Mouse (Mus musculus) CD4-positive helper T cell, adult 2 months (primary cell): ENCODE measurements around the gene Slc35e3.
"Not testable (repeated sequence)": the region's sequence is repeated elsewhere in the genome, so short reads cannot be mapped to it uniquely, and the experiment has no call there.

Experiments used
- DNase-seq: peaks from one replicate; pipeline ENCODE4 v3.0.0-alpha.2; 2012; ENCODE audit warnings: low read depth, missing footprints, low spot score

Gene Slc35e3

DNA sequence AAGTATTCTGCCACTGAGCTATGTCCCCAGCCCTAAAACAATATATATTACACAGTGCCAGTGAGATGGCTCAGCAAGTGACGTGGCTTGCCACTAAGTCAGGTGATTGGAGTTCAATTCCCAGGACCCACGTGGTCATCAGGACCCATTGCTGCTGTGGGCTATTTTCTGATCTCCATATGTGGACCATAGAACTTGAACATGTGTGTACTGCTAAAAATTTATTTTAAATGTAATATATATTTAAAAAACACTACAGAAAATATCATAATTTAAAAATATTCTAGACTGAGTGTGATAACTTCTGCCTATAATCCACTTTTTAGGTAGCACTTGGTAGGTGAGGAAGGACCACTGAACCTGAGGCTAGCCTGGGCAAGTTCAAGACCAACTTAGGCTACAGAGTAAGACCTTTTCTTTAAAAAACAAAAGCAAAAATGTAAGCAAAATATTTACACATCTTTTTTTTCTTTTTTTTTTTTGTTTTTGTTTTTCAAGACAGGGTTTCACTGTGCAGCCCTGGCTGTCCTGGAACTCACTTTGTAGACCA is 16.2 kb upstream of the Slc35e3 start:
- DNase-seq: no peak

- no peak for DNase-seq
These were observed 15.4 kb upstream of the Slc35e3 start for GRCm38 (mm10) chr10:117761551-117761950.

- no peak for DNase-seq
These were observed 14.7 kb upstream of the Slc35e3 start for GRCm38 (mm10) chr10:117760831-117761335.

GRCm38 (mm10) chr10:117759844-117760630 is 13.9 kb upstream of the Slc35e3 start:
- DNase-seq: no peak

GRCm38 (mm10) chr10:117758749-117759727 is 12.9 kb upstream of the Slc35e3 start:
- no peak for DNase-seq

DNA sequence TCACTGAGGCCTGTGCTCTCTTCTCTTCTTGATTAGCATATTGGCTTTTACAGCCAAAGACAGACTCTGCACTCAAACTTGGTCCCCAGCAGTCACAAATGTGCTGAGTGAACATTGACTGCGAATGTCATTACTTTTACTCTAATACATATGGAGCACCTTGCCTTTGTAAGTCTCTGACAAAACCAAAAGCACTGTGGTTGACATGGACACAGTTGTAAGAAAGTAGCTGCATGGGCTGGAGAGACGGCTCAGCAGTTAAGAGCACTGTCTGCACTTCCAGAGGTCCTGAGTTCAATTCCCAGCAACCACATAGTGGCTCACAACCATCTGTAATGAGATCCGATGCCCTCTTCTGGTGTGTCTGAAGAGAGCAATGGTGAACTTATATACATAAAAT is 12.2 kb upstream of the Slc35e3 start:
- DNase-seq: not testable (repeated sequence)

DNA sequence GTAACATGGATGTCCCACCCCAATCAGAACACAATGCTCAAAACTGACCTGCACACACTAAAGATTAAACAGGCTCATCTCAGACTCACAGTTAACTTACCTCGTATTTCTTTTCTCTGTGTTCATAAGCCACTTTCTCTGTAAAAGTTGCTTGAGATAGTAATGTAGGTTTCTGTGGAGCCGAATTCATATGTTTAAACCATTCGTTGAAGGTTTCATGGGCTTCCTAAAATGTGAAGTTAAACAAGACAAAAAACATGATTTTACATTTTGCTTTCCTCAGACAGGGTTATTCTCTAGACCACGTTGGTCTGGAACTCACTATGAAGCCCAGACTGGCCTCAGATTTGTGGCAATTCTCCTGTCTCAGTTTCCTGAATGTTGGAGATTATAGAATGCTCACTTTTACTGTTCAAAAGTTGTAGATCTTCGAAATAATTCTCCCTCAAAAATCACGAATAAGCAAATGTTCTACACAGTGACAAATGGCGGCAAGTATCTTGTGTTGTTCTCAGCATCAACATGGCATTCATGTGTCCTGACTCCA is 11.7 kb upstream of the Slc35e3 start:
- DNase-seq: no peak

DNA sequence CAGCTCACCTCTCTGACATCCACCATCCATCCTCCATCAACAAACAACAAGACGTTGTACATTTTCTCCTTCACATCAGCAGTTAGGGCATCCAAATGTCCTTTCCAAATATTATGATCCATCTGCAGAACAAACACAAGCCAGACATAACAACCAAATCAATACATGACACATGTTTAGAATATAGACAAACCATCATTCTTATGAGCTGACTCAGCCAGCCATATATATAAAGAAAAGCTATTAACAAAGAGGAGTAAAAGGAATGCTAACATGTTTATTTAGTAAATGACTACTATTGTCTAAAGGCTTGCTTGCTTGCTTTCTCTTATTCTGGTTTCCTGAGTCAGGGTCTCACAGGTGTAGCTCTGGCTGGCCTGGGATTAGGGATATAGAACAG is 11.1 kb upstream of the Slc35e3 start:
- no peak for DNase-seq

DNA sequence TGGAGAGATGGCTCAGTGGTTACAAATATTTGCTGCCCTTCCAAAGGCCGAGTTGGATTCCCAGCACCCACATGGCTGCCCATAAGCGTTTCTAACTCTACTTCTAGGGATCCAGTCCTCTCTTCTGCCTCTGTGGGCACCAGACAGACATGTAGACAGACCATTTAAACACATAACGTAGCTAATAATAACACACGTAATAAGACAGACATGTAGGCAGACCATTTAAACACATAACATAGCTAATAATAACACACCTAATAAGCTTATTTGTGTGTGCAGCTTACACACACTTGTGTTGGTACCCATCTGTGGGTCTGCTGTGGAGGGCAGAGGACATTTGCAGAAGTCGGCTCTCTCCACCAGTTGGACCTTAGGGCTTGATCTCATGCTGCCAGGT is 10.6 kb upstream of the Slc35e3 start:
- DNase-seq: no peak

DNA sequence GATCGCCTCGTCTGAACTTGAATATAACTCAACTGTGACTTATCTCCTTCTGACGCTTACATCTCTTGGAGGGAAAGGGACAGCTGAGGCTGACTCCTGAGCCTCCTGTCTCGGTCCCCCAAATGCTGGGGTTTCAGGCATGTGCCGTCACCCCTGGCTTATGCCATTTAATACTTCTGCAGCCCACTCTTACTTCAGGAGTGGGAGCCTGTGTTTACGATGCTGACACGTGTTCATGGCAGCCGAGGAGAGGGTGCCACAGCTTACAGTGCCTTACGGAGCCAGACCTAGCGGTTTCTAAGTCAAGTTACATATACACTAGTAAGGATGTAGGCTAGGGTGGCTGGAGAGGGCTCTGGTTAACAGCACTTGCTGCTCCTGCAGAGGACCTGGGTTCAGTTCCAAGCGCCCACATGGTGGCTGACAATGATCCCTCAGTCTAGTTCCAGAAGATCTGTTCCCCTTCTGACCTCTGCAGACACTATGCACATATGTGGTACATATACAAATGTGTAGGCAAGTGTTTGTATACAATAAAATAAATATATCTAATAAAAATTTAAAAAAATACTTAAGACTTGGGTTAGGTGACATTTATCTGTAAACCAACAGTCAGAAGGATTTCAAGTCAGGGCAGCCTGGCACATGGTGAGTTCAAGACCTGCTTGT is 9.8 kb upstream of the Slc35e3 start:
- no peak for DNase-seq

GRCm38 (mm10) chr10:117755086-117755798 is 9.1 kb upstream of the Slc35e3 start:
- DNase-seq: peak; percentile 31

DNA sequence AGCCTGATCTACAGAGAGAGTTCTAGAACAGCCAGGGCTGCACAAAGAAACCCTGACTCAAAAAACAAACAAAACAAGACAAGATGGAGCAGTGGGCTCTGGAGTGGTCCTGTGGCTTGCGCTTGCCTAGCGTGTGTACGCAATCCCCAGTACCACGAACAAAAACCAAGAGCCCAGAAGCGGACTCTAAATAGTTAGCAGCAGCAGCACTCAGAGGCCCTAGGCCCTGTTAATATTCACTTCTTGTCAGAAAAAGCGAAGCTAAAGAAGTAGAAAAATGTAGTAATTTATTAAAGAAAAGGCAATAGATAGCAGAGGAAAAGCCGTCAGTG is 8.4 kb upstream of the Slc35e3 start:
- no peak for DNase-seq

- no peak for DNase-seq
These were observed 7.8 kb upstream of the Slc35e3 start for GRCm38 (mm10) chr10:117753711-117754608.

- DNase-seq: no peak
These were observed 6.9 kb upstream of the Slc35e3 start for GRCm38 (mm10) chr10:117752851-117753647.

DNA sequence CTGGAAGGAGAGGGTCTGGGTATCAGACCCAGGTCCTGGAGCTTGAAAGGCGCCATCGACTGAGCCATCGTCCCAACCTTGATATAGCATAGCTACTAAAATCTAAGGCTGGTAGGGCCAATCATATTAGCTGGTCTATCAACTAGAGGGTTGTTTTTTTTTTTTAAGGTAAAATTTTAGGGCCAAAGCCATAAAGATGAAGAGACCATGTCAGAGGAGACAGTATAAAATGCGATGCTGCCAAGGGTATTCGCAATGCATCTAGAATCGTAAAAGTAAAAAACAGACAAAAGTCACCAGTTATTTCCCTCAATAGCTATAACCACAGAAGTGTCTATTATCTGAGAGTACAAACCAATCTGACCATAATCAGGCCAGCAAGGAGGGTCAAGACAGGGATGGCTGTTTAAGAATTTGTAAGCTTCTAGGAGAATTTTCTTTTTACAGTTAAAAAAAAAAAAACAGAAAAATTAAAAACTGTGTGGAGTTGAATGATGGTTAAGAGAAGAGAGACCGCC is 6.2 kb upstream of the Slc35e3 start:
- no peak for DNase-seq

DNA sequence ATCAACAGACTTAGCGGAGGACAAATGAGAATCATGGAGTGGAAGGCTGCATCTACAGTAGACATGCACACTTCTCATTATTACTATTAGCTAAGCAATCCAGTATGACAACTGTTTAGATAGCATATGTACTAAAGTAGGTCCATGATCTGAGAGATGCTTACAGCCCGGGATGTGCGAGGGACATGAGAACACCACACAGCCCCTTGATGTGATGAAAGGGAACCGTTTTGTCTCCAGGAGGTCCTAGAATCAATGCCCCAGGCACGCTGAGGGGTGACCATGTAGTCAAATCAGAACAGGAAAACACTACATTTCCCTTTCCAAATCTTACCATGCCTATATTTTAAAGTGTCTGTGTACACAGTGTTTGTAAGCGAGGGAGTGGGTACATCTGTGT is 5.6 kb upstream of the Slc35e3 start:
- no peak for DNase-seq

DNA sequence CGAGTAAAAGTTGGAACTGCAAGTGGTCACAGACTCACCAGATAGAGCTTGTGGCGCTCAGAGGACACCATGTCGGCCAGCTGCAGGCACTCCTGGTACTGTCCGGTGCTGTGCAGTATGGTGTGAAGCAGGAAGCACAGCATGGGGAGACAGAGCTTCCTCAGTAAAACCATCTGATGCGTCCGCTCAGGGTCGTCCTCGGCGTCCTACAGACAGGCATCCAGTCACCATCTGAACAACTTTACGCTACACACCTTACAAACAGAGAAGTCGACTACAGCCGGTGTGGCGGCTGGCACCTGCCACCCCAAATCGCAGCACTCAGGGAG is 5.1 kb upstream of the Slc35e3 start:
- DNase-seq: no peak

DNA sequence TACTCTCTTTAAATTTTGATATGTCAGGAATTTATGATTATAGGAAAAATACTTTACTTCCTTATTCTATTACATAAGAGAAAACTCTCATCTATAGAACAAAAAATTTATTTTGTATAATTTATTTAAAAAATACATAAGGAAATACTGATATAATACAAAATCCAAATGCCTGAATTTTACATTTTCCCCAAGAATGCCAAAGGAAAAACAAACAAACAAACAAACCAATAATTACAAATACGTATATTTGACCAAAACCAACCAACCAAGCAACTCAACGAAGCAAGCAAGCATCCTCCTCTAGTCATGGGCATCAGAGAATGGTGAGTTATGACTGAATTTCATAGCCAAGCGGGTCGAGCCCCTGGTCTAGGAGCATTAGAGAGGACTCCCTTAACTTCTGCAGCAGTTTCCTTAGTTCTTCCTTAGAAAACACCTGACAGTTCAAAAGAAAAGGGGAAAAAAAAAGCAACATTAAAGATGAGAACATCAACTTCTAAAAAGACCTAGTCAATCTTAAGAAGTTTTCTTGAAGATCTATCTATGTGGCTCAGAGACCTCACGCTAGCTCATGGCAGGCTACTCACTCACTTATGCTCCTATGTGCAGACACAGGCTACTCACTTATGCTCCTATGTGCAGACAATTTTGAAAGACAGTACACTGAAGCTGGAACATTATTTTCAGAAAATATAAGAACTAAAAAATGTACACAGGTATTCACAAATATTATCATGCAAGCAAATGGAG is 4.5 kb upstream of the Slc35e3 start:
- DNase-seq: no peak
